18 mouse cellular contexts compared by ENCODE assay signal in genomic region chr13:91985915-91986589, GRCm38 (mm10).
DNase-seq lines count a peak whose midpoint lies in the region; ATAC-seq and TF ChIP-seq lines count a peak whose summit lies in the region.
"Had no signal": no experiment of that assay in that cellular context is flagged by ENCODE, and none has a peak within 500 bp of the region (broad histone marks: within the 10 kb centered on the region; RNA-seq: fewer than 3 reads in every experiment).

No protein-coding gene starts in this region.

- 69% methylated on average over 7 of the region's 7 CpGs for WGBS in hindbrain, embryonic 12.5 days
- WGBS in midbrain, embryonic 15.5 days: 46% methylated on average over 7 of the region's 7 CpGs
- WGBS in intestine, postnatal 0 days: 51% methylated on average over 7 of the region's 7 CpGs

- DNase-seq in embryo, embryonic 10.5 days (ENCODE audit: low spot score): peak; percentile 32
- DNase-seq in embryo, embryonic 10 days (ENCODE audit: low spot score): no peak
- DNase-seq in embryo, embryonic 11 days: peak; percentile 22
- no peak for DNase-seq in adrenal gland, postnatal 4 days (ENCODE audit: low spot score in 2 of 2)
- DNase-seq in testis, postnatal 14 days (ENCODE audit: low spot score): no peak
- DNase-seq: cerebellum, adult 2 months; gastrocnemius, postnatal 14 days; kidney, postnatal 25 days; lung, postnatal 36 days; thymus, postnatal 4 days had no signal

- ATAC-seq in hindbrain, embryonic 12.5 days (ENCODE audit: low FRiP score): peak; percentile 72; the same call in 1 of the 2 replicates
- peak; percentile 94 for ATAC-seq in midbrain, embryonic 15.5 days (replicated peaks)
- no peak for ATAC-seq in intestine, postnatal 0 days

- H3K27me3 ChIP-seq in hindbrain, embryonic 12.5 days: no peaks in the 10 kb centered on the region
- H3K27me3 ChIP-seq in midbrain, embryonic 15.5 days (replicated peaks): no peaks in the 10 kb centered on the region
- H3K27me3 ChIP-seq in intestine, postnatal 0 days (replicated peaks; ENCODE audit: control insufficient read depth, insufficient read depth, low read length): no peaks in the 10 kb centered on the region
- H3K27me3 ChIP-seq: CH12.LX; limb, embryonic 12.5 days; liver, embryonic 15.5 days; stomach, embryonic 15.5 days had no signal

- H3K27ac ChIP-seq in hindbrain, embryonic 12.5 days: no peak overlapping the region
- H3K27ac ChIP-seq in midbrain, embryonic 15.5 days: peak overlapping the region; percentile 76
- H3K27ac ChIP-seq in intestine, postnatal 0 days (ENCODE audit: low read depth, low read length): no peak overlapping the region
- H3K27ac ChIP-seq: limb, embryonic 12.5 days; liver, embryonic 15.5 days; stomach, embryonic 15.5 days had no signal

- no peak overlapping the region for H3K4me2 ChIP-seq in hindbrain, embryonic 12.5 days (replicated peaks)
- H3K4me2 ChIP-seq in midbrain, embryonic 15.5 days: no peak overlapping the region
- H3K4me2 ChIP-seq in intestine, postnatal 0 days (replicated peaks; ENCODE audit: low read depth): no peak overlapping the region
- H3K4me2 ChIP-seq: limb, embryonic 12.5 days; liver, embryonic 15.5 days; stomach, embryonic 15.5 days had no signal

- no peak overlapping the region for H3K9ac ChIP-seq in hindbrain, embryonic 12.5 days
- no peak overlapping the region for H3K9ac ChIP-seq in midbrain, embryonic 15.5 days
- no peak overlapping the region for H3K9ac ChIP-seq in intestine, postnatal 0 days (ENCODE audit: low read depth, low read length)
- H3K9ac ChIP-seq: limb, embryonic 12.5 days; liver, embryonic 15.5 days; stomach, embryonic 15.5 days had no signal

- 0 out of 2 replicates have a peak, but pooled peaks cover 3% of the 10 kb centered on the region for H3K9me3 ChIP-seq in hindbrain, embryonic 12.5 days (replicated peaks)
- no peaks in the 10 kb centered on the region for H3K9me3 ChIP-seq in midbrain, embryonic 15.5 days
- no peaks in the 10 kb centered on the region for H3K9me3 ChIP-seq in intestine, postnatal 0 days (ENCODE audit: control insufficient read depth)
- H3K9me3 ChIP-seq: limb, embryonic 12.5 days; liver, embryonic 15.5 days; stomach, embryonic 15.5 days had no signal

- TF ChIP-seq CTCF in intestine, postnatal 0 days (IDR thresholded peaks at IDR 0.05; ENCODE audit: low read depth): no peak

- no peaks in the 10 kb centered on the region for H3K36me3 ChIP-seq in hindbrain, embryonic 12.5 days
- no peaks in the 10 kb centered on the region for H3K36me3 ChIP-seq in midbrain, embryonic 15.5 days (replicated peaks)
- no peaks in the 10 kb centered on the region for H3K36me3 ChIP-seq in intestine, postnatal 0 days (ENCODE audit: control insufficient read depth, insufficient read depth)
- H3K36me3 ChIP-seq: limb, embryonic 12.5 days; liver, embryonic 15.5 days; stomach, embryonic 15.5 days had no signal

- no peaks in the 10 kb centered on the region for H3K4me1 ChIP-seq in hindbrain, embryonic 12.5 days
- H3K4me1 ChIP-seq in midbrain, embryonic 15.5 days: peaks cover 9% of the 10 kb centered on the region
- H3K4me1 ChIP-seq in intestine, postnatal 0 days (replicated peaks; ENCODE audit: control insufficient read depth, insufficient read depth, low read length): no peaks in the 10 kb centered on the region
- H3K4me1 ChIP-seq: liver, embryonic 15.5 days; stomach, embryonic 15.5 days had no signal

- H3K4me3 ChIP-seq in hindbrain, embryonic 12.5 days: no peak overlapping the region
- H3K4me3 ChIP-seq in midbrain, embryonic 15.5 days: no peak overlapping the region
- no peak overlapping the region for H3K4me3 ChIP-seq in intestine, postnatal 0 days (ENCODE audit: low read depth, low read length)
- H3K4me3 ChIP-seq: limb, embryonic 12.5 days; liver, embryonic 15.5 days; myocyte; stomach, embryonic 15.5 days had no signal

Comparison
In these comparisons a context has a peak if more than half of its experiments do, and no peak if none do; other contexts are left out.
1. DNase-seq: peak in embryo, embryonic 10.5 days (single experiment) and embryo, embryonic 11 days (single experiment); none in embryo, embryonic 10 days (single experiment), adrenal gland, postnatal 4 days (0 of 2) and testis, postnatal 14 days (single experiment).